Mouse (Mus musculus) liver, embryonic 14.5 days (tissue): ENCODE measurements around the gene Gm6588. TPM values are rescaled to one million over a fixed set of nuclear protein-coding genes. Genes with fewer than 3 reads are reported as not detected.

ENCODE experiments used
- ATAC-seq: fragments of 200-750 bp; cut with Nextera tagmentation; 2 replicates; pipeline ENCODE4 v1.8.0; 2017; ENCODE audit warnings: moderate number of reproducible peaks, mild to moderate bottlenecking, moderate library complexity; ENCODE audit not compliant: insufficient read depth
- DNase-seq, 3 experiments: peaks; one replicate each; pipeline ENCODE4 v3.0.0-alpha.2; 2012 to 2013; ENCODE audit warnings: low read depth in 3 of 3, low spot score in 3 of 3
- H3K27ac ChIP-seq: fragments of 300-500 bp; sonication (generic); 2 replicates; pipeline ENCODE4 v1.5.1; 2014; ENCODE audit warnings: moderate library complexity, mild to moderate bottlenecking, control low read depth, inconsistent platforms
- H3K27me3 ChIP-seq: fragments of 300-500 bp; sonication (generic); 2 replicates; pipeline ENCODE4 v1.6.1; 2014; ENCODE audit warnings: mild to moderate bottlenecking, low read length, moderate library complexity; ENCODE audit not compliant: control insufficient read depth, insufficient read depth
- H3K36me3 ChIP-seq: fragments of 300-500 bp; sonication (generic); replicated peaks from 2 replicates; pipeline ENCODE4 v1.6.1; 2014; ENCODE audit warnings: low read depth; ENCODE audit not compliant: control insufficient read depth, insufficient read depth
- H3K4me1 ChIP-seq, 2 experiments: fragments of 200-500 bp in 1 of 2; fragments of 300-500 bp in 1 of 2; sonication (generic) in 1 of 2; replicated peaks; 2 replicates each; pipeline ENCODE4 v1.6.1; 2012 to 2014; ENCODE audit warnings: antibody characterized with exemption in 1 of 2, inconsistent platforms in 1 of 2, low read length in 1 of 2; ENCODE audit not compliant: control insufficient read depth in 2 of 2, insufficient read depth in 2 of 2
- H3K4me2 ChIP-seq: fragments of 300-500 bp; sonication (generic); 2 replicates; pipeline ENCODE4 v1.6.1; 2014; ENCODE audit warnings: low read depth, mild to moderate bottlenecking, control low read depth, moderate library complexity
- H3K4me3 ChIP-seq, 2 experiments: fragments of 200-500 bp in 1 of 2; fragments of 300-500 bp in 1 of 2; sonication (generic) in 1 of 2; 2 replicates each; pipeline ENCODE4 v1.5.1; 2012 to 2014; ENCODE audit warnings: low read depth in 2 of 2, low read length in 2 of 2, mild to moderate bottlenecking in 2 of 2, control low read depth in 1 of 2, inconsistent platforms in 1 of 2, moderate library complexity in 1 of 2; ENCODE audit not compliant: insufficient read depth in 1 of 2
- H3K9ac ChIP-seq: fragments of 300-500 bp; sonication (generic); replicated peaks from 2 replicates; pipeline ENCODE4 v1.6.1; 2014; ENCODE audit warnings: mild to moderate bottlenecking, control low read depth, moderate library complexity
- H3K9me3 ChIP-seq: fragments of 300-500 bp; sonication (generic); 2 replicates; pipeline ENCODE4 v1.6.1; 2016; ENCODE audit warnings: low read length, mixed read lengths; ENCODE audit not compliant: control insufficient read depth
- CTCF ChIP-seq: IDR thresholded peaks from 2 replicates; pipeline ENCODE4 v1.5.1; 2016; ENCODE audit warnings: antibody characterized with exemption, low read depth, control low read depth
- EP300 ChIP-seq: IDR thresholded peaks from 2 replicates; pipeline ENCODE4 v1.6.1; 2016; ENCODE audit warnings: antibody characterized with exemption, low read depth
- WGBS: fragments of 180-500 bp; shearing (Covaris S2); extraction: QIAGEN DNeasy Blood & Tissue Kit; methylation state at CpG from one replicate; pipeline ENCODE4 v1.1.7; 2014; ENCODE audit not compliant: insufficient replicate concordance; 5-methylcytosine and 5-hydroxymethylcytosine counted together
- polyA plus RNA-seq, 2 experiments: library from polyadenylated mRNA; depleted of rRNA in 1 of 2; stranded (reverse) in 1 of 2; unstranded in 1 of 2; fragments of >200 nt; fragmentation: Nextera tagmentation in 1 of 2; extraction: Ambion mirVana in 1 of 2; gene quantifications; 2 replicates each; pipeline versions ENCODE4 v1.2.1 to v1.2.3; 2012 to 2014

Gm6588 gene
- polyA plus RNA-seq (2012; rRNA removed): not detected in 2 replicates
- not detected in 2 replicates for polyA plus RNA-seq (2014; fragmentation: Nextera tagmentation; extraction: Ambion mirVana)

DNA sequence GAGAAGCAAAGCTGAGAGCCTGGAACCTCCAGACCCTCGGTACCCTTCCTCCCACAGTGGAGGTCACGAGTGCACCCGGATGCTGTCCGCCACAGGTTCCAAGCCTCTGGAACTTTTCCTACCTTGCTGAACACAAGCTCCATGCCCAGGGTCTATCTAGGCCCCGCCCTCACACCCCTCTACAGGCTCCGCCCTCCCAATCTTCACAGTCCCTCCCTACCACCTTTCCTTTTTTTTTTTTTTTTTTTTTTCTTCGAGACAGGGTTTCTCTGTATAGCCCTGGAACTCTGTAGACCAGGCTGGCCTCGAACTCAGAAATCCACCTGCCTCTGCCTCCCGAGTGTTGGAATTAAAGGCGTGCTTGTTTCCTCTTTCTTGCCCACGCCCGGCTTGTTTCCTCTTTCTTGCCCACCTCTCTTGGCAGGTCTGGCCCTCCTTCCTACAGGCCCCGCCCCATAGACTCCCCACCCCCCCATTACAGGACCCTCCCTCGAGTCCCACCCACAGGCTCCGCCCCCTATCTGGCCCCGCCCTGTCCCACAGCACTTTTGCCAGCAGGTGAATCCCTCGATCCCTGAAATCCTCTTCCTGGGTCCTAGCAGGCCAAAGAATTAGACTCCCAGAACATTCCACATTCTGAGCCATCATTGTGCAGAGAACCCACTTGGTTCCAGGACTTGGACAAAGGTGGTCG lies at the start of gene Gm6588:
Gene Gm6588 (plus strand): TSS at position 680 of the 694 bp plus-strand sequence.
- WGBS: 43% methylated on average over 18 of the region's 18 CpGs
- Histone ChIP-seq H3K27ac (no peak within 1 kb of the TSS), H3K9ac (no peak within 1 kb of the TSS), H3K27me3 (no peaks in the 10 kb centered on the region; the same call in 1 of the 2 replicates), H3K4me3 (no peak within 1 kb of the TSS), H3K4me2 (no peak within 1 kb of the TSS), H3K4me1 (no peaks in the 10 kb centered on the region), H3K9me3 (no peaks in the 10 kb centered on the region), H3K36me3 (no peaks in the 10 kb centered on the region)
- no peak for TF ChIP-seq CTCF
- TF ChIP-seq EP300: no peak
- no peak for DNase-seq
- no peak for ATAC-seq

DNA sequence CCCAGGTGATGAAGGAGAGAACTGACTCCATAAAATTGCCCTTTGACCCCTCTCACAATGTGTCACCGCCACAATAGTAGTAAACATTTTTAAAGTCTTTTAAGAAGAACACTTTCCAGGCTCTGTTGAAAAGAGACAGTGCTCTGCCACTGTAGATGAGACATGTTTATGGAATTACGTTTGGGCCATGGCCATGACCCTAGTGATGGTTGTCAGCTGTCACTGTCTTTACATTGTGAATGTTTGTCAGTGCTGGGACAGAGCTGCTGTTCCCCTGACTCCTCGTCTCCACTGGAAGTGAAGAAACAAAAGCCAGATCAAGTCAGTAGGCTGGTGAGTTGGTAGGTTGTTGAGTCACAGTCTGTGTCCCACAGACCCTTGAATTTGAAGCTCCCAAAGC lies 46.8 kb upstream of the Gm6588 start:
- Histone ChIP-seq H3K9ac (no peak overlapping the region), H3K27ac (no peak overlapping the region), H3K36me3 (no peaks in the 10 kb centered on the region), H3K4me3 (no peak overlapping the region), H3K27me3 (no peaks in the 10 kb centered on the region), H3K4me1 (no peaks in the 10 kb centered on the region), H3K4me2 (no peak overlapping the region), H3K9me3 (no peaks in the 10 kb centered on the region)
- TF ChIP-seq EP300 (no peak), CTCF (no peak)
- 42% methylated on average over 3 of the region's 3 CpGs for WGBS
- ATAC-seq (no peak), DNase-seq (no peak)

DNA sequence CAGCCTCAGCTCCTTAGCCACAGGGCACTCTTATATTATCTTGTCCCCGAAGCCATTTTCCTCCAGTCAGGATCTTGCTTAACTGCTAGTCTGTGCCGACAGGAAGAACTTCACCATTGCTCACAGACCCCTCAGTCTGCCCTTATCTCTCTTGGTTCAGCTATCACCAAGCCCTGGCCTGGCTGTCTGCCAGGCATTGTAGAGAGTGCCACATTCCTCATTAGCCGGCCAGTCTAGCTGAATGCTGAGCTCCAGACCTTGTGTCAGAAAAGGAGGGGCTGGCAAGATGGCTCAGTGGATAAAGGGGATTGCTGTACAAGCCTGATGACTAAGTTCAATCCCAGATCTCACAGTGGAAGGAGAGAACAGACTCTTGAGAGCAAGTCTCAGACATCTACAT lies 43.2 kb upstream of the Gm6588 start:
- no peak overlapping the region for H3K9ac ChIP-seq
- DNase-seq (no peak), ATAC-seq (no peak)
- H3K27ac ChIP-seq: no peak overlapping the region
- H3K27me3 ChIP-seq: no peaks in the 10 kb centered on the region; the same call in 1 of the 2 replicates
- H3K36me3 ChIP-seq: no peaks in the 10 kb centered on the region
- no peak overlapping the region for H3K4me3 ChIP-seq
- H3K9me3 ChIP-seq: no peaks in the 10 kb centered on the region
- WGBS: 31% methylated on average over 3 of the region's 3 CpGs
- H3K4me1 ChIP-seq: no peaks in the 10 kb centered on the region
- H3K4me2 ChIP-seq: no peak overlapping the region
- TF ChIP-seq EP300 (no peak), CTCF (no peak)

DNA sequence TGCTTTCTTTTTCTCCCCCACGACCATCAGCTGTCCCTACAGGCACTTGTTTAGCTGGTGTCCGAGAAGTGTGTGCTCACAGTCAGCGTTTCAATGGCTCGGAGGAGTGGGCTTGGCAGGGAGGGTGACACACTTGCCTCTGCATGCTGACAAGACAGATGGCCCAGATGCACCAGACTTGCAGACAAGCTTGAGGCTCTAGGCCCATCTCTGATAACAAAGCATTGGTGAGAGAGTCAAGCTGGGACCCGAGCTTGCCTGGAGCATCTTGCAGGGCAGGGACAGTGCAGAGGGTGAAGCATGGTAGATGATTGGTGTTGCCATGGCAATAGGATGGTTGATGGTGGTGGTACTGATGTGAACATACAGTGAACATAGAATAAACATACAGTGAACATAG lies 40.0 kb upstream of the Gm6588 start:
- TF ChIP-seq CTCF (no peak), EP300 (no peak)
- no peak for DNase-seq
- no peak for ATAC-seq

DNA sequence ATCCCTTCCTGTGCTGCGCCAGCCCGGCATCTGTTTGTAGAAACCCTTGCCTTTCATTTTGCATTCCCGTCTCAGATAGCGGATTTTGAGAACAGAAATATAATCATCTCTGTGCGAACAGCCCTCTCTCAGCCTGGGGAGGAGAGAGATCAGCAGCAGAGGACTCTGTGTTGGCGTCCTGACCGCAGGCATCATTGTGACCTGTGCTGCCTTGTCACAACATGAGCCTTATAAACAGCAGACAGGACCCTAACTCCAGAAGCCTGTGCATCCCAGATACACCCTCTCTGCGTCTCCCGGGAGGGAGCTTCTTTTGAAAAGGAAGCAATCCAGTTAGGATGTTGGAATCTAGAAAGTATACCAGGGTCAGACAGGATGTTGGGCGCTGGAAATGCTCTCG lies 38.2 kb upstream of the Gm6588 start:
- Histone ChIP-seq H3K9ac (no peak overlapping the region), H3K4me1 (no peaks in the 10 kb centered on the region), H3K27me3 (peaks cover 7% of the 10 kb centered on the region), H3K36me3 (no peaks in the 10 kb centered on the region), H3K27ac (no peak overlapping the region), H3K4me3 (no peak overlapping the region), H3K9me3 (no peaks in the 10 kb centered on the region), H3K4me2 (no peak overlapping the region)
- ATAC-seq: no peak
- TF ChIP-seq CTCF (no peak), EP300 (no peak)
- WGBS: 40% methylated on average over 11 of the region's 11 CpGs
- DNase-seq: no peak

More for the DNA sequence above, 40.0 kb upstream of the Gm6588 start:
- H3K4me3 ChIP-seq: no peak overlapping the region
- H3K9ac ChIP-seq: no peak overlapping the region
- H3K9me3 ChIP-seq: no peaks in the 10 kb centered on the region
- no peaks in the 10 kb centered on the region for H3K36me3 ChIP-seq
- 33% methylated on average over 5 of the region's 5 CpGs for WGBS
- no peaks in the 10 kb centered on the region for H3K4me1 ChIP-seq
- H3K27ac ChIP-seq: no peak overlapping the region
- peaks cover 7% of the 10 kb centered on the region for H3K27me3 ChIP-seq
- no peak overlapping the region for H3K4me2 ChIP-seq
